Mouse (Mus musculus): ENCODE data around the gene Unc119b. TPM values are rescaled to one million over a fixed set of nuclear protein-coding genes. Genes with fewer than 3 reads are reported as not detected.

Gene Unc119b
- total and polyA plus RNA-seq, 3 experiments: 12.5 to 32.8 (median 14.3) TPM

- no peaks in the 10 kb centered on the region for H3K27me3 ChIP-seq (ENCODE audit: insufficient read depth, low read length)
- no peak for ATAC-seq (ENCODE audit: extremely low read depth, insufficient number of reproducible peaks, low FRiP score, poor library complexity, severe bottlenecking)
- H3K4me1 ChIP-seq (ENCODE audit: insufficient read depth, low read depth, low read length): peaks cover 51% of the 10 kb centered on the region
- no peak for TF ChIP-seq CTCF (IDR thresholded peaks at IDR 0.05; ENCODE audit: low read depth, low read length)
- no peak for TF ChIP-seq POLR2AphosphoS5 (IDR thresholded peaks at IDR 0.05; ENCODE audit: insufficient replicate concordance, low read depth, low read length)
- no peak for TF ChIP-seq GATA1 (IDR thresholded peaks at IDR 0.05; ENCODE audit: borderline replicate concordance, low read length)
- no peak for TF ChIP-seq GATA2 (IDR thresholded peaks at IDR 0.05; ENCODE audit: borderline replicate concordance, low read depth, low read length)
- no peak for TF ChIP-seq TAL1 (conservative IDR thresholded peaks at IDR 0.05; ENCODE audit: low read depth, low read length)
- no peaks in the 10 kb centered on the region for H3K9me3 ChIP-seq (replicated peaks)
- peaks cover 70% of the 10 kb centered on the region for H3K36me3 ChIP-seq (replicated peaks)
- DNase-seq (ENCODE audit: low spot score): no peak
- H3K4me3 ChIP-seq (ENCODE audit: low read depth, low read length): no peak overlapping the region
Measured at GRCm38 (mm10) chr5:115143552-115143951, 8.8 kb upstream of the Unc119b start.

GRCm38 (mm10) chr5:115142166-115142697 lies 7.5 kb upstream of the Unc119b start:
- Histone ChIP-seq H3K4me1 (ENCODE audit: insufficient read depth, low read depth, low read length) (peaks cover 41% of the 10 kb centered on the region), H3K27me3 (ENCODE audit: insufficient read depth, low read length) (peaks cover 9% of the 10 kb centered on the region), H3K9me3 (replicated peaks) (no peaks in the 10 kb centered on the region), H3K4me3 (ENCODE audit: low read depth, low read length) (no peak overlapping the region), H3K36me3 (replicated peaks) (peaks cover 57% of the 10 kb centered on the region)
- TF ChIP-seq POLR2AphosphoS5 (IDR thresholded peaks at IDR 0.05; ENCODE audit: insufficient replicate concordance, low read depth, low read length) (peak; percentile 66; the same call in 1 of the 2 replicates), TAL1 (conservative IDR thresholded peaks at IDR 0.05; ENCODE audit: low read depth, low read length) (no peak)
- ATAC-seq (ENCODE audit: extremely low read depth, insufficient number of reproducible peaks, low FRiP score, poor library complexity, severe bottlenecking) (no peak), DNase-seq (ENCODE audit: low spot score) (no peak)

GRCm38 (mm10) chr5:115140726-115141125 lies 6.0 kb upstream of the Unc119b start:
- H3K27me3 ChIP-seq (ENCODE audit: insufficient read depth, low read length): peaks cover 19% of the 10 kb centered on the region
- H3K4me1 ChIP-seq (ENCODE audit: insufficient read depth, low read depth, low read length): peaks cover 29% of the 10 kb centered on the region
- ATAC-seq (ENCODE audit: extremely low read depth, insufficient number of reproducible peaks, low FRiP score, poor library complexity, severe bottlenecking): no peak
- H3K4me3 ChIP-seq (ENCODE audit: low read depth, low read length): no peak overlapping the region
- no peak for DNase-seq (ENCODE audit: low spot score)
- TF ChIP-seq GATA2 (IDR thresholded peaks at IDR 0.05; ENCODE audit: borderline replicate concordance, low read depth, low read length) (no peak), TAL1 (conservative IDR thresholded peaks at IDR 0.05; ENCODE audit: low read depth, low read length) (no peak), CTCF (IDR thresholded peaks at IDR 0.05; ENCODE audit: low read depth, low read length) (no peak), GATA1 (IDR thresholded peaks at IDR 0.05; ENCODE audit: borderline replicate concordance, low read length) (no peak), POLR2AphosphoS5 (IDR thresholded peaks at IDR 0.05; ENCODE audit: insufficient replicate concordance, low read depth, low read length) (no peak)
- H3K36me3 ChIP-seq (replicated peaks): peaks cover 42% of the 10 kb centered on the region
- no peaks in the 10 kb centered on the region for H3K9me3 ChIP-seq (replicated peaks)

- peaks cover 21% of the 10 kb centered on the region for H3K4me1 ChIP-seq (ENCODE audit: insufficient read depth, low read depth, low read length)
- H3K27me3 ChIP-seq (ENCODE audit: insufficient read depth, low read length): peaks cover 19% of the 10 kb centered on the region
- H3K36me3 ChIP-seq (replicated peaks): peaks cover 26% of the 10 kb centered on the region
- DNase-seq (ENCODE audit: low spot score) (no peak), ATAC-seq (ENCODE audit: extremely low read depth, insufficient number of reproducible peaks, low FRiP score, poor library complexity, severe bottlenecking) (no peak)
- H3K4me3 ChIP-seq (ENCODE audit: low read depth, low read length): no peak overlapping the region
- TF ChIP-seq GATA2 (IDR thresholded peaks at IDR 0.05; ENCODE audit: borderline replicate concordance, low read depth, low read length): no peak
- TF ChIP-seq TAL1 (conservative IDR thresholded peaks at IDR 0.05; ENCODE audit: low read depth, low read length): no peak
- no peak for TF ChIP-seq POLR2AphosphoS5 (IDR thresholded peaks at IDR 0.05; ENCODE audit: insufficient replicate concordance, low read depth, low read length)
- no peak for TF ChIP-seq GATA1 (IDR thresholded peaks at IDR 0.05; ENCODE audit: borderline replicate concordance, low read length)
- no peak for TF ChIP-seq CTCF (IDR thresholded peaks at IDR 0.05; ENCODE audit: low read depth, low read length)
- no peaks in the 10 kb centered on the region for H3K9me3 ChIP-seq (replicated peaks)
Measured at GRCm38 (mm10) chr5:115139124-115139523, 4.3 kb upstream of the Unc119b start.

- ATAC-seq (ENCODE audit: extremely low read depth, insufficient number of reproducible peaks, low FRiP score, poor library complexity, severe bottlenecking) (no peak), DNase-seq (ENCODE audit: low spot score) (no peak)
- Histone ChIP-seq H3K4me1 (ENCODE audit: insufficient read depth, low read depth, low read length) (peaks cover 19% of the 10 kb centered on the region), H3K27me3 (ENCODE audit: insufficient read depth, low read length) (peaks cover 19% of the 10 kb centered on the region), H3K36me3 (replicated peaks) (peaks cover 44% of the 10 kb centered on the region), H3K4me3 (ENCODE audit: low read depth, low read length) (peak overlapping the region; percentile 84; the same call in 1 of the 2 replicates), H3K9me3 (replicated peaks) (no peaks in the 10 kb centered on the region)
- TF ChIP-seq GATA1 (IDR thresholded peaks at IDR 0.05; ENCODE audit: borderline replicate concordance, low read length) (no peak), CTCF (IDR thresholded peaks at IDR 0.05; ENCODE audit: low read depth, low read length) (no peak), POLR2AphosphoS5 (IDR thresholded peaks at IDR 0.05; ENCODE audit: insufficient replicate concordance, low read depth, low read length) (no peak), TAL1 (conservative IDR thresholded peaks at IDR 0.05; ENCODE audit: low read depth, low read length) (no peak), GATA2 (IDR thresholded peaks at IDR 0.05; ENCODE audit: borderline replicate concordance, low read depth, low read length) (no peak)
Measured at GRCm38 (mm10) chr5:115133358-115134066, 1.3 kb downstream of the Unc119b start.

GRCm38 (mm10) chr5:115132465-115132864 lies 2.3 kb downstream of the Unc119b start:
- H3K4me3 ChIP-seq (ENCODE audit: low read depth, low read length): no peak overlapping the region
- TF ChIP-seq TAL1 (conservative IDR thresholded peaks at IDR 0.05; ENCODE audit: low read depth, low read length): no peak
- TF ChIP-seq CTCF (IDR thresholded peaks at IDR 0.05; ENCODE audit: low read depth, low read length): no peak
- no peak for TF ChIP-seq POLR2AphosphoS5 (IDR thresholded peaks at IDR 0.05; ENCODE audit: insufficient replicate concordance, low read depth, low read length)
- no peak for TF ChIP-seq GATA2 (IDR thresholded peaks at IDR 0.05; ENCODE audit: borderline replicate concordance, low read depth, low read length)
- TF ChIP-seq GATA1 (IDR thresholded peaks at IDR 0.05; ENCODE audit: borderline replicate concordance, low read length): no peak
- ATAC-seq (ENCODE audit: extremely low read depth, insufficient number of reproducible peaks, low FRiP score, poor library complexity, severe bottlenecking) (no peak), DNase-seq (ENCODE audit: low spot score) (no peak)
- peaks cover 17% of the 10 kb centered on the region for H3K4me1 ChIP-seq (ENCODE audit: insufficient read depth, low read depth, low read length)
- H3K9me3 ChIP-seq (replicated peaks): no peaks in the 10 kb centered on the region
- peaks cover 12% of the 10 kb centered on the region for H3K27me3 ChIP-seq (ENCODE audit: insufficient read depth, low read length)
- peaks cover 55% of the 10 kb centered on the region for H3K36me3 ChIP-seq (replicated peaks)

Measured in G1E (cell line).